Mouse (Mus musculus) liver, embryonic 15.5 days (tissue): ENCODE data around the gene Gja1. TPM values are rescaled to one million over a fixed set of nuclear protein-coding genes. Genes with fewer than 3 reads are reported as not detected.
"Not testable (repeated sequence)": the region's sequence is repeated elsewhere in the genome, so short reads cannot be mapped to it uniquely, and the experiment has no call there.

Source experiments
- ATAC-seq: fragments of 200-750 bp; cut with Nextera tagmentation; 2 replicates; pipeline ENCODE4 v1.8.0; 2017; ENCODE audit warnings: moderate number of reproducible peaks, mild to moderate bottlenecking, moderate library complexity; ENCODE audit not compliant: insufficient read depth
- H3K27ac ChIP-seq: fragments of 300-500 bp; sonication (generic); replicated peaks from 2 replicates; pipeline ENCODE4 v1.5.1; 2015; ENCODE audit warnings: mild to moderate bottlenecking, inconsistent platforms
- H3K27me3 ChIP-seq: fragments of 300-500 bp; sonication (generic); 2 replicates; pipeline ENCODE4 v1.6.1; 2015; ENCODE audit warnings: mild to moderate bottlenecking, inconsistent platforms
- H3K36me3 ChIP-seq: fragments of 300-500 bp; sonication (generic); replicated peaks from 2 replicates; pipeline ENCODE4 v1.6.1; 2015; ENCODE audit warnings: moderate library complexity, mild to moderate bottlenecking, inconsistent platforms
- H3K4me1 ChIP-seq: fragments of 300-500 bp; sonication (generic); replicated peaks from 2 replicates; pipeline ENCODE4 v1.6.1; 2015; ENCODE audit warnings: inconsistent platforms
- H3K4me2 ChIP-seq: fragments of 300-500 bp; sonication (generic); 2 replicates; pipeline ENCODE4 v1.6.1; 2015; ENCODE audit warnings: moderate library complexity, mild to moderate bottlenecking, inconsistent platforms
- H3K4me3 ChIP-seq: fragments of 300-500 bp; sonication (generic); replicated peaks from 2 replicates; pipeline ENCODE4 v1.5.1; 2015; ENCODE audit warnings: mild to moderate bottlenecking, inconsistent platforms
- H3K9ac ChIP-seq: fragments of 300-500 bp; sonication (generic); 2 replicates; pipeline ENCODE4 v1.6.1; 2015; ENCODE audit warnings: moderate library complexity, mild to moderate bottlenecking, inconsistent platforms
- H3K9me3 ChIP-seq: fragments of 300-500 bp; sonication (generic); replicated peaks from 2 replicates; pipeline ENCODE4 v1.6.1; 2016; ENCODE audit warnings: inconsistent platforms
- WGBS: fragments of 180-500 bp; shearing (Covaris S2); methylation state at CpG from one replicate; pipeline ENCODE4 v1.1.7; 2015; ENCODE audit warnings: mixed read lengths; ENCODE audit not compliant: insufficient replicate concordance; 5-methylcytosine and 5-hydroxymethylcytosine counted together
- polyA plus RNA-seq: library from polyadenylated mRNA; unstranded; fragments of >200 nt; fragmentation: Nextera tagmentation; extraction: Ambion mirVana; gene quantifications from 2 replicates; pipeline ENCODE4 v1.2.1, GENCODE M21; 2015

The Gja1 gene
- polyA plus RNA-seq, 1 experiment from 2014 or later, result 4.3 TPM

GRCm38 (mm10) chr10:56385195-56386109, 8.3 kb downstream of the Gja1 start:
- WGBS, result 71% methylated on average over 13 of the region's 13 CpGs
- Histone ChIP-seq H3K27ac (no peak overlapping the region), H3K4me1 (no peaks in the 10 kb centered on the region), H3K27me3 (no peaks in the 10 kb centered on the region), H3K4me2 (no peak overlapping the region), H3K9ac (no peak overlapping the region), H3K4me3 (no peak overlapping the region), H3K36me3 (no peaks in the 10 kb centered on the region), H3K9me3 (no peaks in the 10 kb centered on the region)
- no peak for ATAC-seq

- WGBS, result 70% methylated on average over 6 of the region's 6 CpGs
Measured at GRCm38 (mm10) chr10:56393095-56393784, 16.1 kb downstream of the Gja1 start.

GRCm38 (mm10) chr10:56393815-56394417, 16.8 kb downstream of the Gja1 start:
- WGBS, result 59% methylated on average over 7 of the region's 7 CpGs
- not testable (repeated sequence) for H3K27ac ChIP-seq

More at GRCm38 (mm10) chr10:56393095-56393784, 16.1 kb downstream of the Gja1 start:
- Histone ChIP-seq H3K9me3 (no peaks in the 10 kb centered on the region), H3K4me1 (no peaks in the 10 kb centered on the region), H3K9ac (no peak overlapping the region), H3K27ac (no peak overlapping the region), H3K27me3 (no peaks in the 10 kb centered on the region), H3K4me3 (no peak overlapping the region), H3K4me2 (no peak overlapping the region), H3K36me3 (no peaks in the 10 kb centered on the region)
- ATAC-seq, result no peak

GRCm38 (mm10) chr10:56397875-56398274, 20.7 kb downstream of the Gja1 start:
- Histone ChIP-seq H3K27ac (no peak overlapping the region), H3K36me3 (no peaks in the 10 kb centered on the region), H3K4me3 (no peak overlapping the region), H3K9me3 (no peaks in the 10 kb centered on the region), H3K4me2 (no peak overlapping the region), H3K27me3 (no peaks in the 10 kb centered on the region), H3K4me1 (no peaks in the 10 kb centered on the region), H3K9ac (no peak overlapping the region)
- no peak for ATAC-seq
- 66% methylated on average over 8 of the region's 8 CpGs for WGBS

More at GRCm38 (mm10) chr10:56393815-56394417, 16.8 kb downstream of the Gja1 start:
- H3K27me3 ChIP-seq, H3K9ac ChIP-seq, H3K36me3 ChIP-seq, H3K9me3 ChIP-seq, H3K4me3 ChIP-seq, H3K4me1 ChIP-seq, ATAC-seq, H3K4me2 ChIP-seq: not testable (repeated sequence)

GRCm38 (mm10) chr10:56398310-56398709, 21.2 kb downstream of the Gja1 start:
- H3K36me3 ChIP-seq, result no peaks in the 10 kb centered on the region
- H3K4me1 ChIP-seq, result no peaks in the 10 kb centered on the region
- no peak overlapping the region for H3K4me2 ChIP-seq
- ATAC-seq, result no peak
- H3K9me3 ChIP-seq, result no peaks in the 10 kb centered on the region
- H3K27ac ChIP-seq, result no peak overlapping the region
- WGBS, result 77% methylated on average over 2 of the region's 2 CpGs
- H3K4me3 ChIP-seq, result no peak overlapping the region
- no peak overlapping the region for H3K9ac ChIP-seq
- no peaks in the 10 kb centered on the region for H3K27me3 ChIP-seq

GRCm38 (mm10) chr10:56401396-56401795, 24.3 kb downstream of the Gja1 start:
- not testable (repeated sequence) for H3K4me3 ChIP-seq, H3K27me3 ChIP-seq, H3K9me3 ChIP-seq, H3K9ac ChIP-seq, H3K27ac ChIP-seq, ATAC-seq, H3K36me3 ChIP-seq, H3K4me2 ChIP-seq, H3K4me1 ChIP-seq
- WGBS, result 64% methylated on average over 8 of the region's 8 CpGs

- 54% methylated on average over 9 of the region's 9 CpGs for WGBS
- Histone ChIP-seq H3K9ac (no peak overlapping the region), H3K36me3 (no peaks in the 10 kb centered on the region), H3K9me3 (no peaks in the 10 kb centered on the region), H3K4me3 (no peak overlapping the region), H3K4me2 (no peak overlapping the region), H3K4me1 (no peaks in the 10 kb centered on the region), H3K27ac (no peak overlapping the region), H3K27me3 (no peaks in the 10 kb centered on the region)
- no peak for ATAC-seq
Measured at GRCm38 (mm10) chr10:56405934-56406333, 28.8 kb downstream of the Gja1 start.

GRCm38 (mm10) chr10:56406386-56407130, 29.4 kb downstream of the Gja1 start:
- ATAC-seq, result no peak
- H3K27ac ChIP-seq, result no peak overlapping the region
- no peak overlapping the region for H3K4me3 ChIP-seq

GRCm38 (mm10) chr10:56415894-56416570, 38.9 kb downstream of the Gja1 start:
- Histone ChIP-seq H3K4me1 (no peaks in the 10 kb centered on the region), H3K4me3 (no peak overlapping the region), H3K9me3 (no peaks in the 10 kb centered on the region), H3K27ac (no peak overlapping the region), H3K27me3 (no peaks in the 10 kb centered on the region), H3K4me2 (no peak overlapping the region), H3K9ac (no peak overlapping the region), H3K36me3 (no peaks in the 10 kb centered on the region)
- 55% methylated on average over 7 of the region's 7 CpGs for WGBS
- ATAC-seq, result no peak

More at GRCm38 (mm10) chr10:56406386-56407130, 29.4 kb downstream of the Gja1 start:
- 59% methylated on average over 6 of the region's 6 CpGs for WGBS
- H3K27me3 ChIP-seq, result no peaks in the 10 kb centered on the region
- H3K36me3 ChIP-seq, result no peaks in the 10 kb centered on the region
- no peaks in the 10 kb centered on the region for H3K9me3 ChIP-seq
- no peak overlapping the region for H3K9ac ChIP-seq
- H3K4me2 ChIP-seq, result no peak overlapping the region
- H3K4me1 ChIP-seq, result no peaks in the 10 kb centered on the region

GRCm38 (mm10) chr10:56422518-56422917, 45.4 kb downstream of the Gja1 start:
- no peak for ATAC-seq
- no peaks in the 10 kb centered on the region for H3K36me3 ChIP-seq
- 54% methylated on average over 4 of the region's 4 CpGs for WGBS

More at GRCm38 (mm10) chr10:56422518-56422917, 45.4 kb downstream of the Gja1 start:
- Histone ChIP-seq H3K27ac (no peak overlapping the region), H3K4me1 (no peaks in the 10 kb centered on the region), H3K9ac (no peak overlapping the region), H3K4me2 (no peak overlapping the region), H3K4me3 (no peak overlapping the region), H3K9me3 (no peaks in the 10 kb centered on the region), H3K27me3 (no peaks in the 10 kb centered on the region)
